Mouse (Mus musculus): Measurements from ENCODE around the gene Rbm19.

DNA sequence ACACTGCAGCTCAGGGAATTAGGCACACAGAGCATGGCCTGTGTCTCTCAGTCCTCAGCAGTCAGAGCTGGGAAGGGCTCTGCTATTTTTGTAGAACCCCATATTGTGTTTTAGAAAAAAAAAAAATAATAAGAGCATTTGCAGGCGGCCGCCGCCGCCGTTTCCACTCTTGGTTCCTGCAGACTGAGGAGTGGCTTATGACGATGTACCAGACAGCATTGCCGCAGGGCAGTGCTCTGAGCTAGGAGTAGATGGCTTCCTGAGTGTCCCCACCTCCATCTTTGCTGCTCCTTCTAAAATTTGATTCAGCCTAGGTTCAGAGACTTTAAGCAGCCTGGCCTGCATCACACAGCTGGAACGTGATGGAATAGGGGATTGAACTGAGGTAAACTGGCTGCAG, 67.1 kb downstream of the Rbm19 start:
- TF ChIP-seq E2F4 (IDR thresholded peaks at IDR 0.05; ENCODE audit: borderline replicate concordance, low read depth, low read length) = no peak
- no peak for TF ChIP-seq MAFK (IDR thresholded peaks at IDR 0.05; ENCODE audit: borderline replicate concordance, low read depth, low read length)
- TF ChIP-seq CTCF (IDR thresholded peaks at IDR 0.05 in 2 of 3, conservative IDR thresholded peaks at IDR 0.05 in 1 of 3; ENCODE audit: control insufficient read depth in 1 of 3, insufficient read depth in 1 of 3, low read depth in 2 of 3, low read length in 3 of 3, poor library complexity in 1 of 3, severe bottlenecking in 1 of 3) = no peak
